Mouse (Mus musculus) hindbrain, embryonic 12.5 days (tissue): ENCODE data around the gene Cdk8. TPM values are rescaled to one million over a fixed set of nuclear protein-coding genes. Genes with fewer than 3 reads are reported as not detected.

Experiments used
- ATAC-seq: fragments of 200-750 bp; cut with Nextera tagmentation; 2 replicates; pipeline ENCODE4 v1.8.0; 2017; ENCODE audit warnings: moderate TSS enrichment; ENCODE audit not compliant: low FRiP score
- H3K27ac ChIP-seq: fragments of 300-500 bp; sonication (generic); 2 replicates; pipeline ENCODE4 v1.5.1; 2016; ENCODE audit warnings: mild to moderate bottlenecking
- H3K27me3 ChIP-seq: fragments of 300-500 bp; sonication (generic); 2 replicates; pipeline ENCODE4 v1.6.1; 2016; ENCODE audit warnings: mild to moderate bottlenecking
- H3K36me3 ChIP-seq: fragments of 300-500 bp; sonication (generic); 2 replicates; pipeline ENCODE4 v1.6.1; 2016; ENCODE audit warnings: mild to moderate bottlenecking
- H3K4me1 ChIP-seq: fragments of 300-500 bp; sonication (generic); 2 replicates; pipeline ENCODE4 v1.6.1; 2016
- H3K4me2 ChIP-seq: fragments of 300-500 bp; sonication (generic); replicated peaks from 2 replicates; pipeline ENCODE4 v1.6.1; 2016; ENCODE audit warnings: mild to moderate bottlenecking
- H3K4me3 ChIP-seq: fragments of 300-500 bp; sonication (generic); 2 replicates; pipeline ENCODE4 v1.5.1; 2016; ENCODE audit warnings: mild to moderate bottlenecking
- H3K9ac ChIP-seq: fragments of 300-500 bp; sonication (generic); 2 replicates; pipeline ENCODE4 v1.6.1; 2016; ENCODE audit warnings: mild to moderate bottlenecking, moderate library complexity
- H3K9me3 ChIP-seq: fragments of 300-500 bp; sonication (generic); replicated peaks from 2 replicates; pipeline ENCODE4 v1.6.1; 2016; ENCODE audit warnings: mild to moderate bottlenecking
- WGBS: fragments of 180-500 bp; shearing (Covaris S2); methylation state at CpG from one replicate; pipeline ENCODE4 v1.1.7; 2016; 5-methylcytosine and 5-hydroxymethylcytosine counted together
- polyA plus RNA-seq: library from polyadenylated mRNA; unstranded; fragments of >200 nt; fragmentation: Nextera tagmentation; extraction: Ambion mirVana; gene quantifications from 2 replicates; pipeline ENCODE4 v1.2.1, GENCODE M21; 2016

Cdk8 gene
- polyA plus RNA-seq, 1 experiment from 2014 or later = 32.6 TPM

DNA sequence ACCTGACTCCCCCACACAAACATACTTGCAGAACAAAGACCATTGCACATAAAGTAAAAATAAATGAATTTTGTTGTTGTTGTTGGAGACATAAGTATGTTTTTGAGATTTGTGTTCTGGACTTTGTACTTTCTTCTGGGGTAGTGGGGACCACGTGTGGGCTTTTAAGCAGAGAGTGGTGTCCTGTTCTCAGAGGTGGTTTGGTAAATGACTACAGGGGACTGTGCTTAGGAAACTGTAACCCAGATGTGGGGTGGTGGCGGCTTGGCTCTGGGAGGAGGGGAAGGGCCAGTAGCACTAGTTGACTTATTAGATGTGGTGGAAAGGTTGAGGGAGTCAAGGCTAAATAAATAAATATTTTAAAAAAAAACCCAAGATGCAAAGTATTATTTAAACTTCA is 9.7 kb downstream of the Cdk8 start:
- H3K27me3 ChIP-seq = no peaks in the 10 kb centered on the region
- H3K4me2 ChIP-seq = no peak overlapping the region
- ATAC-seq = no peak

GRCm38 (mm10) chr5:146241202-146241601 is 10.2 kb downstream of the Cdk8 start:
- H3K4me3 ChIP-seq = no peak overlapping the region
- H3K27me3 ChIP-seq = no peaks in the 10 kb centered on the region
- no peaks in the 10 kb centered on the region for H3K9me3 ChIP-seq
- no peaks in the 10 kb centered on the region for H3K36me3 ChIP-seq
- no peak overlapping the region for H3K4me2 ChIP-seq
- no peak overlapping the region for H3K27ac ChIP-seq
- no peaks in the 10 kb centered on the region for H3K4me1 ChIP-seq
- ATAC-seq = no peak
- WGBS = 94% methylated on average over 3 of the region's 3 CpGs
- no peak overlapping the region for H3K9ac ChIP-seq

More for the DNA sequence above, 9.7 kb downstream of the Cdk8 start:
- H3K9me3 ChIP-seq = no peaks in the 10 kb centered on the region
- no peak overlapping the region for H3K4me3 ChIP-seq
- no peaks in the 10 kb centered on the region for H3K4me1 ChIP-seq
- no peak overlapping the region for H3K9ac ChIP-seq
- WGBS = 92% methylated on average over 2 of the region's 2 CpGs
- no peak overlapping the region for H3K27ac ChIP-seq
- H3K36me3 ChIP-seq = no peaks in the 10 kb centered on the region

GRCm38 (mm10) chr5:146245193-146245592 is 14.2 kb downstream of the Cdk8 start:
- H3K36me3 ChIP-seq = 0 out of 2 replicates have a peak, but pooled peaks cover 2% of the 10 kb centered on the region
- ATAC-seq = no peak
- H3K27me3 ChIP-seq = no peaks in the 10 kb centered on the region
- H3K4me2 ChIP-seq = no peak overlapping the region
- no peak overlapping the region for H3K9ac ChIP-seq
- no peaks in the 10 kb centered on the region for H3K9me3 ChIP-seq
- H3K4me1 ChIP-seq = no peaks in the 10 kb centered on the region
- WGBS = 95% methylated on average over 4 of the region's 4 CpGs
- H3K4me3 ChIP-seq = no peak overlapping the region
- H3K27ac ChIP-seq = no peak overlapping the region

GRCm38 (mm10) chr5:146245646-146246370 is 14.8 kb downstream of the Cdk8 start:
- no peak for ATAC-seq

DNA sequence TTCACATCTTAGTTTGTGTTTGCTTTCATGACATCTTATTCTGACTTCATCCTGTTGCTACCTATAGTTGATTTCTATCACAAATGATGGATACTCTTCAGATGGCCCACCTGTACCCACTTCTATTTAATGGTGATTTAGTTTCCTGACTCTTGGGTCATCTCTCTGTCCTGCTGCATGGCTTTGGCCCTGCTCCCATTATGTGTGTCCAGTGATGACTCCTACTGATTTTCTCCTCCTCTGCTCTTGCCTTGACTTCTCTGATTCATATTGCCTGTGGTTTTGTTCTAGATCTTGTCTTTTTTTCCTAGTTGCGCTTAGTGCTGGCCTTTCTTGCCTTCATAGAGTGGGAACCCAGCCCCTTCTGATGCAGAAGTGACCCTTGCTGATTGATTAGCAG is 15.4 kb downstream of the Cdk8 start:
- ATAC-seq = no peak
- Histone ChIP-seq H3K9ac (no peak overlapping the region), H3K36me3 (0 out of 2 replicates have a peak, but pooled peaks cover 2% of the 10 kb centered on the region), H3K27ac (no peak overlapping the region), H3K9me3 (no peaks in the 10 kb centered on the region), H3K4me3 (no peak overlapping the region), H3K4me1 (no peaks in the 10 kb centered on the region), H3K4me2 (no peak overlapping the region), H3K27me3 (no peaks in the 10 kb centered on the region)
- WGBS = 96% methylated on average over 1 of the region's 1 CpGs

More at GRCm38 (mm10) chr5:146245646-146246370, 14.8 kb downstream of the Cdk8 start:
- no peak overlapping the region for H3K9ac ChIP-seq
- H3K4me2 ChIP-seq = no peak overlapping the region
- no peak overlapping the region for H3K4me3 ChIP-seq
- WGBS = 95% methylated on average over 7 of the region's 7 CpGs
- no peaks in the 10 kb centered on the region for H3K27me3 ChIP-seq
- no peak overlapping the region for H3K27ac ChIP-seq
- H3K9me3 ChIP-seq = no peaks in the 10 kb centered on the region
- H3K4me1 ChIP-seq = no peaks in the 10 kb centered on the region
- H3K36me3 ChIP-seq = 0 out of 2 replicates have a peak, but pooled peaks cover 2% of the 10 kb centered on the region

GRCm38 (mm10) chr5:146247709-146248108 is 16.7 kb downstream of the Cdk8 start:
- Histone ChIP-seq H3K36me3 (0 out of 2 replicates have a peak, but pooled peaks cover 2% of the 10 kb centered on the region), H3K4me2 (no peak overlapping the region), H3K4me1 (no peaks in the 10 kb centered on the region), H3K9ac (no peak overlapping the region), H3K27me3 (no peaks in the 10 kb centered on the region), H3K27ac (no peak overlapping the region), H3K9me3 (no peaks in the 10 kb centered on the region), H3K4me3 (no peak overlapping the region)
- no peak for ATAC-seq
- WGBS = 88% methylated on average over 5 of the region's 5 CpGs

- ATAC-seq = no peak
- H3K4me2 ChIP-seq = no peak overlapping the region
- no peaks in the 10 kb centered on the region for H3K4me1 ChIP-seq
- H3K9me3 ChIP-seq = no peaks in the 10 kb centered on the region
- H3K4me3 ChIP-seq = no peak overlapping the region
- 86% methylated on average over 10 of the region's 10 CpGs for WGBS
- H3K27ac ChIP-seq = no peak overlapping the region
- H3K9ac ChIP-seq = no peak overlapping the region
- no peaks in the 10 kb centered on the region for H3K27me3 ChIP-seq
- 0 out of 2 replicates have a peak, but pooled peaks cover 2% of the 10 kb centered on the region for H3K36me3 ChIP-seq
Measured at GRCm38 (mm10) chr5:146248746-146249145, 17.7 kb downstream of the Cdk8 start.

DNA sequence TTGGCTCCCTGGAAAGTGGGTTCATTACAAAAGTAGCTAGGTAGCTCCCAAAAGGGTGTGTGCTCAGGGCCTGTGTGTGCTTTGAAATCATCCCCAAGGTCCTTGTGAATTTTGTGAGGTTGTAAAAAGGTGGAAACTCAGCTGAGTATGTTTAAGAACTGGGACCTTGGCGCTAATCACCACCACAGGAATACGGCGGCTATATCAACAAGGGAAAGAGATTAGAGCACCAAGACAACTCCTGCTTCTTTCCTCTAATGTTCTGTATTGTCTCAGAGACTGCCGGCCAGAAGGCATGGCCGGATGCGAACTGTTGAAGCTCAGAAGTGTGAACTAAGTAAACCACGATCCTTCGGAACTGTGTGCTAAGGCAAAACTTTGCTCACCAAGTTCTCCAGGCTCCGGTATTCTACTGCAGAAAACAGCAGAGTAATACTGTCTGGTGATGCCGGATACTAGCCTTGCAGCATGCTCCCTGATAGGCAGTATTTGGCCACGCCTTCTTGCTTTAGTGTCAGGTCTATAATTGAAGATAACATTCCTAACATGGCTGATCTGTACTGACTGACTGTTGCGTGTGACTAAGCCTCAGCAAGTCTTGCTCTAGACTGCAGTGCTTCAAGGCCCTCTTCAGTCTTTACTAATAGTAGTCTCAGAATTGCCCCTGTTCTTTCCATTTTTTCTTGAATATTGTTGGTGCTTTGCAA is 19.5 kb downstream of the Cdk8 start:
- no peak overlapping the region for H3K27ac ChIP-seq
- H3K4me2 ChIP-seq = no peak overlapping the region
- WGBS = 95% methylated on average over 12 of the region's 12 CpGs

DNA sequence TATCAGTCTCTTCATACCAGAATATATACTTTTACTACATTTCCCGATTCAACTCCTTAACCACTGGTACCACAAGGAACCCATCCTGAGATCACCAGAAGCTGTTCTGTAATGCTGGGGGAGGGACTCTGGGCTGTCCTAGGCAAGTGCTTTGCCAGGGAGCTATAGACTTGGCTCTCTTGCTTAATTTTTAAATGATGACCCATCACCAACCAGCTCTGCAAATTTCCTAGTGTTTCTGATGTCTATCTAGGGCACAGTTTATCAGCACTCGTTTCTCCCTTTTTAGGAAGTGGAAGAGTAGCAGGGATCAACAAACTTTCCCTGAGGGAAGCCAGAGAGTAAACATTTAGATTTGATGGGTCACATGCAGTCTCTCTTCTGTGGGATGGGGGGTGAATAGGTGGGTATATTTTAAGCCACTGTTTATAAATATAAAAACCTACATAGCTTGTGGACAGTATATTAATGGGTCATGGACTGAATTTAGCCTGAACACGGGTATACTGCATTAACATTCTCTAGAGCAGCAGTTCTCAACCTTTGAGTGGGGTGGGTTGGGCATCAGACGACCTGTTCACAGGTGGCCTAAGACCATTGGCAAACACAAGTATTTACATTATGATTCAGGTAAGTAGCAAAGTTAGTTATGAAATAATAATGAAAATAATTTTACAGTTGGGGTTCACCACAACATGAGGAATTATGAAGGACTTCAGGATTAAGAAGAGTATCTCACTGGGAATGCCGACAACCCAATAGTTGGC is 20.8 kb downstream of the Cdk8 start:
- no peak for ATAC-seq
- H3K9me3 ChIP-seq = no peaks in the 10 kb centered on the region
- no peak overlapping the region for H3K4me3 ChIP-seq
- H3K36me3 ChIP-seq = peaks cover 2% of the 10 kb centered on the region; the same call in 1 of the 2 replicates
- no peaks in the 10 kb centered on the region for H3K27me3 ChIP-seq
- WGBS = 91% methylated on average over 5 of the region's 5 CpGs
- H3K4me1 ChIP-seq = no peaks in the 10 kb centered on the region
- no peak overlapping the region for H3K27ac ChIP-seq
- H3K9ac ChIP-seq = no peak overlapping the region
- no peak overlapping the region for H3K4me2 ChIP-seq

More for the DNA sequence above, 19.5 kb downstream of the Cdk8 start:
- Histone ChIP-seq H3K9ac (no peak overlapping the region), H3K9me3 (no peaks in the 10 kb centered on the region), H3K4me3 (no peak overlapping the region), H3K27me3 (no peaks in the 10 kb centered on the region), H3K36me3 (0 out of 2 replicates have a peak, but pooled peaks cover 2% of the 10 kb centered on the region), H3K4me1 (no peaks in the 10 kb centered on the region)
- no peak for ATAC-seq

DNA sequence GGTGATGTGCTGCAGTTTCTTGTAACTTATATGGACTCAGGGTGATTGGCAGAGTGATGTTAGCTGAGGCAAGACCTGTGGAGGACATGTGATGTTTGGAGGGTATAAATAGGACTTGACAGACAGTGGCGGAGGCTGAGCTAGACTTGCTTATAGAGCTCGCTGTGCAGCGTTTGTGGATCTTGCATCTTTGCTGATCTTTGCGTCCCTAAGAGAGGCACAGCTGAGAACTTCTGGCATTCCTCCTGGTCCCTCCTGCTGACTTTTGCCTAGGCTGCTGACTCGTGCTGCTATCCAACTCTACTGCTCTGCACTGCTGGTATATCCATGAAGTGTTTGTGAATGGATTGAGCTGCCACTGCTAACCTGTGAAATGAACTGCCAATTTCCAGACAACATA is 22.6 kb downstream of the Cdk8 start:
- Histone ChIP-seq H3K36me3 (peaks cover 3% of the 10 kb centered on the region), H3K9me3 (no peaks in the 10 kb centered on the region), H3K27me3 (no peaks in the 10 kb centered on the region), H3K27ac (no peak overlapping the region), H3K4me2 (no peak overlapping the region), H3K4me1 (no peaks in the 10 kb centered on the region), H3K9ac (no peak overlapping the region), H3K4me3 (no peak overlapping the region)
- ATAC-seq = no peak
- WGBS = 86% methylated on average over 5 of the region's 5 CpGs

DNA sequence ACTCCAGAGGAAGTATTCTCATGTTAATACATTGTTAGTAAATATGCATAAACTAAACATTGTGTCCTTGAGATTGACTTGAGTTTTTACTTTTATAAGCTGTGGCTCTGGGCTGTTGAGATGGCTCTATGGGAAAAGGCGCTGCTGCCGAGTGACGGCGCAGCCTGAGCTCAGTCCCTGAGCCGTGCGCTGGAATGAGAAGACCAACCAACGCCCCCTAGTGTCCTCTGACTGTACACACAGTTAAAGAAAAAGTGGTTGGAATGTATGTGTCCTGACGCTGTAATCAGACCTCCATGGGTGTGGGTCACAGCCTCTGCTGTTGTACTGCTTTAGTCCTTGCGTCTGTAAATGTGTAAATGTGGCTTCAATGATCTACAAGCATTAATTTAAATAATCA is 29.0 kb downstream of the Cdk8 start:
- ATAC-seq = no peak
- Histone ChIP-seq H3K4me3 (no peak overlapping the region), H3K4me1 (no peaks in the 10 kb centered on the region), H3K27me3 (no peaks in the 10 kb centered on the region), H3K4me2 (no peak overlapping the region), H3K27ac (no peak overlapping the region), H3K36me3 (peaks cover 15% of the 10 kb centered on the region), H3K9ac (no peak overlapping the region), H3K9me3 (no peaks in the 10 kb centered on the region)
- 52% methylated on average over 9 of the region's 9 CpGs for WGBS

DNA sequence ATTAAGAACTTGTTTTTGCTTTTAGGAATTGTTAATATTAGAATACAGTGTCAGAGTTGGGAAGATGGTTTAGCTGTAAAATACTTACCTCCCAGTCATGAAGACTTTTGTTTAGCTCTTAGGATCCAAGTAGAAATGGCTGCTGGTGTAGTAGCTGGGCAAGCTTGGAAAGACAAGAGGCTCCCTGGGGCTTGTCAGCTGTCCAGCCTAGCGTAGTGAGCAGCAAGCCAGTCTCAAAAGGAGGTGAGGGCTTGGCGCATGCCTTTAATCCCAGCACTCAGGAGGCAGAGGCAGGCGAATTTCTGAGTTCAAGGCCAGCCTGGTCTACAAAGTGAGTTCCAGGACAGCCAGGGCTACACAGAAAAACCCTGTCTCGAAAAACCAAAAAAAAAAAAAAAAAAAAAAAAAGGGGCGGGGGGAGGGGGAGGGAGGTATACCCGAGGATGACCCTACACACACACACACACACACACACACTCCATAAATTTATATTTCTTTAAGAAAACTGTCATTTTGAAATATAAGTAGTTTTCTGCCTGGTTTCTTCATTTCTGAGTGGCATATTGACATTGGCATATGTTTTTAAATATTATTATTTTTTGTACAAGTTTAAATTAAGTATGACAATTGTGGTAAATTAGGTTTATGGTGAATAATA is 35.0 kb downstream of the Cdk8 start:
- Histone ChIP-seq H3K27me3 (no peaks in the 10 kb centered on the region), H3K4me1 (no peaks in the 10 kb centered on the region), H3K9ac (no peak overlapping the region), H3K9me3 (no peaks in the 10 kb centered on the region), H3K36me3 (peaks cover 11% of the 10 kb centered on the region), H3K4me2 (no peak overlapping the region), H3K4me3 (no peak overlapping the region), H3K27ac (no peak overlapping the region)
- no peak for ATAC-seq
- 84% methylated on average over 3 of the region's 6 CpGs for WGBS
